Mouse (Mus musculus) cerebellum, adult 9-11 months (tissue): Measurements from ENCODE around the gene Vmn1r158.
"Not testable (repeated sequence)": the region's sequence is repeated elsewhere in the genome, so short reads cannot be mapped to it uniquely, and the experiment has no call there.

Source experiments
- DNase-seq: peaks from one replicate; pipeline ENCODE4 v3.0.0; 2022

Gene Vmn1r158

DNA sequence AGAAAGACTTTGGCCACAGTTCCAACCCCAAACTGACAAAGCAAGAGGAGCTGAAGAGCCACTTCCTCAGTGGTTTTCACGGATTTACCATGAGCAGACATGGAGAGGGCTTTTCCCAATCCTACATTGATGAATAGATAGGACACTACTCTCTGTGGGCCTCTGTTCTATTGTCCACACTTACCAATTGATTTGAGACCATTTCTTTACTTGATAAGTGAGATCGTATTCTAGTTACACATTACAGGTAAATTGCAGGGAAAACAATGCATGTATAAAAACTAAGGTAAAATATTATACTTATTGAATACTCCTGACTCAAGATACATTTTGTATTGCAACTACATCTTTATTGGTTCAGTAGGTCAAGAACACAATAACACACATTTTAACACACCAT is at the start of gene Vmn1r158:
Gene Vmn1r158 (minus strand): TSS at position 101 of the 400 bp plus-strand sequence.
- not testable (repeated sequence) for DNase-seq

DNA sequence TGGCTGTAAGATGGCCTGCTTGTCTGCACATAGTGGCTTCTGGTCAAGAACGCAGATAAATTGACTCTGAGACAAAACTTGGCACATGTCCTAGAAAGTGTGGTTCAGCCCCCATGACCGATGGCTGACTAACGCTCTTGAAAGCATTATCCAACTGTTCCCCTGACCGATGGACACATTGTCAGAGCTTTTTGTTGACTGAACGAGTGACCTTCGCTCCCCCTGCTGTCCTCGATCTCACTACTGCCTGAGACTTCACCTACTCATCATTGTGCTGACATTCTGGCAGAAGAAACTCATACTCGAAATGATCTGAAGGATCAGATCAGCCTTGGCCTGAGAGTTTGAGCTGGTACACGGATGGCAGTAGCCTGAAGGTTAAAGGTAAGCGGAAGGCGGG is 14.6 kb downstream of the Vmn1r158 start:
- not testable (repeated sequence) for DNase-seq

DNA sequence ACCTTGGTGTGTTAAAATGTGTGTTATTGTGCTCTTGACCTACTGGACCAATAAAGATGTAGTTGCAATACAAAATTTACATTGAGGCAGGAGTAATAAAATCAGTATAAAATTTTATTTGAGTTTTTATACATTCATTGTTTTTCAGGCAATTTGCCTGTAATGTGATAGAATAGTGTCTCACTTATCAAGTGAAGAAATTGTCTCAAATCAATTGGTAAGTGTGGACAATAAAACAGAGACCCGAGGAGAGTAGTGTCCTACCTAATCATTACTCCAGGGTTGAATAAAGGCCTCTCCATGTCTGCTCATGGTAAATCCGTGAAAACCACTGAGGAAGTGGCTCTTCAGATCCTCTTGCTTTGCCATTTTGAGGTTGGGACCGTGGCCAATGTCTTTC is 29.2 kb downstream of the Vmn1r158 start, which contains the start of gene Vmn1r157:
Gene Vmn1r157 (plus strand): TSS at position 301 of the 400 bp plus-strand sequence.
- not testable (repeated sequence) for DNase-seq
